Mouse (Mus musculus) adrenal gland, adult (tissue): ENCODE results near the gene ccdc198.
"Not testable (repeated sequence)": the region's sequence is repeated elsewhere in the genome, so short reads cannot be mapped to it uniquely, and the experiment has no call there.

Experiments used
- DNase-seq, 2 experiments: peaks; one replicate each; pipeline ENCODE4 v3.0.0; 2022 to 2023; ENCODE audit warnings: low spot score in 1 of 2; ENCODE audit not compliant: inconsistent age in 2 of 2

Gene ccdc198

DNA sequence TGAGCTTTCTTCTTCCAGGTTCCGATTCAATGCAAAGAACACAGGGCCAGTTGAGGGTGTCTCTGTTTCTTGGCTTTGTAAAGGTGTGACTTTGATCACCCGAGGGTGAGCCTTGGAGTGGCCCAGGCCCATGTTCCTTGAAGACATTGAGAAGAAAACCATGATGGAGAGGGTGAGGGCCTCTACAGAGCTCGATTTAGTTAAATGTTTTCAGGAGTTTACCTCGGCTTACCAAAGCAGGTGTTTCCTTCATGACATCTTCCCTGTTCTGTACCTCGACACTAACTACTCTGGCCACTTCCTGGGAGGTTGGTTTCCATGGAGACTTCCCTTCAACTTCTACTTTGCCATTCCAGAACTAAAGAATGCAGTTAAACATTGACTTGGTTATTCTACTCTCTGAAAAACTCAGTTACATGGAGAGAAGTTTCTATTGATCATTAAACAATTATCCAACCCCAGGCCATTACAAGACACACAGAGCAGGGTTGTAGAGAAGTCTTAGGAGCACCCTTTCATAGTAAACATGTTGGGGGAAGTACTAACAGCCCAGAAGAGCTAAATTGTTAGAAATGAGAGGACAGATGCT, at the start of gene ccdc198:
Gene ccdc198 (minus strand): TSS at position 349 of the 589 bp plus-strand sequence.
- no peak for DNase-seq

GRCm38 (mm10) chr14:49293802-49294449, 48.7 kb upstream of the ccdc198 start:
- DNase-seq: no peak

DNA sequence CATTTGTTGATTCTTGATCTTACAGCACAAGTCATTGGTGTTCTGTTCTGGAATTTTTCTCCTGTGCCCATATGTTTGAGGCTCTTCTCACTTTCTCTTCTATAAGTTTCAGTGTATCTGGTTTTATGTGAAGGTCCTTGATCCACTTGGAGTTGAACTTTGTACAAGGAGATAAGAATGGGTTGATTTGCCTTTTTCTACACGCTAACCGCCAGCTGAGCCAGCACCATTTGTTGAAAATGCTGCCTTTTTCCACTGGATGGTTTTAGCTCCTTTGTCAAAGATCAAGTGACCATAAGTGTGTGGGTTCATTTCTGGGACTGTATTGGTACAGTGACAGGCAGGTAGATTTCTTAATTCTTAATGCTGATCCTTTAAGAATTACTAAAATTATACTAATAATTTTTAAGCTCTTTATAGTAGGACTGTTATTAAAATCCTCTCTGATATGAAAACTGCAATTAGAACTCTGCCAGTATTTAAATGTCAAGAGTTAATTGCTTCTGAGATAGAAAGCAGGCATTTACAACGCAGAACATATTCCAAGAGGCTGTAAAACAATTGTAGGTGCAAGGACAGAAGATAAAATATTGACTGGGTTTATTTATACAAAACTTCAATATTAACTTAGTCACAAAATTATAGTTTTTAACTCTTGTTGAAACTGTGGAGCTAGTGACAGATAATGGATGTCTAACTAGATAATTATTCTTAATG, 44.9 kb upstream of the ccdc198 start:
- no peak for DNase-seq

DNA sequence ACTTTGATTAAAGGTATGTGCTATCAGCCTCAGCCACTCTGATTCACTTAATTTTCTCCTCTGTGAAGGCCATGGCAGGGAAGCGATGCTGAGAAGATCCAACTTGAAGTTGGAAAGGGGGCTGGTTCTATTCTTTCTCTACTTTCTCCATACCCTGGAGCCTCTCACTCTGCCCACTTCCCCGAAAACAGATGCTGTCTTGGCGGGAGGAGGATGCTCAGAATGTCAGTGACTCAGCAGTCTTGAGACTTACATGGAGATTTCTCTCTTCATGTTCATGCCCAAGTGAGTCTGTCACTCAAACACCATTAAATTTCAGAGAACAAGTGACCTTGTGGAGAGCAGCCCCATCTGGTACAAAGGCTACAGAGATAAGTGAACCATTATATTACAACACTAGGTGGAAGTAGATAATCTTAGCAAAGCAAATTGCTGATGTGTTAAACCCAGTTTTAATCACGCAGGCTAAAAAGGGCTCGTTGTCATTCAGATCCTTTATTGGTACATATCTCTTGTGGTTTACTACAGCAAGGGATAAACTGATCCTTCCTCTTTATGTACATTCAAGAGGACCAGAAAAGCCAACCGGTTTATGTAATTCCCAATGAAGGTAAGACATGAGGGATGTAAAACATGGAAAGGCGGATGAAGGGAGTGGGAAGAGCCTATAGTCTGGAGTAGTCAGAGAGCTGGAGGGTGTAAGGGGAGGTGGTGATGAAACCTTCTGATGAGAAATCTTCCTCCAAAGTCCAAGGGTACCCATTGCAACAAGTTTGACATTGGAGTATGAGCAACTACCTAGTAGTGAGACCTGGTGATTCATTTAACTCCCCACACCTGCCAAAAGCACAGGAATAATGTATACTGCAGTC, 38.7 kb upstream of the ccdc198 start:
- DNase-seq: peak in 1 of 2 experiments; percentile 25

DNA sequence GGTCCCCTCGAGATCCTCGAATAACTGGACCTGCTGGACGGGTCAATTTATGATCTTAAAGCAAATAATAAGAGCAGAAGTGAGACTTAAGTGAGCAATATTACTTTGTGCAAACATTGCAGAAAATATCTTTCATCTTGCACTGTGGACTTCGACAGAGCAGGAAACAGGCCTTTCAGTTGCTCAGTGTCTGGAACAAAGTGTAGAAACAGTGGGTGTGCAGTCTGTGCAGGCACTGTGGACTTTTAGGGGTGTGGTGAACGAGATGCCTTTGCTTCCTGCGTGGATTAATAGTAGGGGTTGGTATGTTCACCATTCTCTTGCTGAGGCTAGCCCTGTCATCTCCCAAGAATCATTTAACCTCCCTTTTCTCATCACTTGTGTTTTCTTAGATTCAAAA, 33.6 kb upstream of the ccdc198 start:
- DNase-seq: no peak

DNA sequence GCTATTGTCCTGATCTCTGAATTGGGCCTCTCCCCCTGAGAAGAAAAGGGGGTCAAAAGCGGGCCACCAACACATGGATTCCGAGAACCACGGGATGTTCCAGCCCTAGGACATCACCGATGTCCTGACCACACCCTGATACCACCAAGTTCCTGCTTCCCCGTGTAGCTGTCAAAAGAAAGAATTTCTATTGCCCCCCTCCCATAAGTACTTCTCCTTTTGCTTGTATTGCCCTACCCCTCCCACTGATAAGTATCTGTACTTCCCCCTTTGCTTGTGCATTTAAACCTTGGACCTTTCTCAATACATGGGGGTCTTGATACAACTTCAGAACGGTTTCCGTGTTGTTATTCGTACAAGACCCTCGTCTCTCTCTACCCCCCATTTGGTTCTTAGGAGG, 33.2 kb upstream of the ccdc198 start:
- DNase-seq: not testable (repeated sequence)

DNA sequence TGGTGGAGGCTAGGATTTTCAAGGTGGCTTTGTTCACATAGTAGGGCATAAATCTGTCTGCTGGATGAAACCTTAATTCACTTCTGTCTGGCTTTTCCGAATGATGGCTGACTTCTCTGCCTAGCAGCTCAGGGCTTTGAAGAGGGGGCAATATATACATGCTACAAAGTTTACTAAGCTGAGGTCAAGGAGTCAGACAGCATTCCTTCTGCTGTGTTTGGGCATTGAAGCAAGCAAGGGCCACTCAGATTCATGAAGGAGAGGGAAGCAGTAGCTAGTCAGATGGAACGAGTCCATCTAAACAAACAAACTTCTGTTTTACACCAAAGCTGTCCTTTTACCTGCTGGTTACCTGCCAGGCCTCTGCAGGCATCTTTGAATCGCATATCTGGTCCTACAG, 32.4 kb upstream of the ccdc198 start:
- DNase-seq: no peak

- DNase-seq: no peak
Measured at GRCm38 (mm10) chr14:49275376-49275775, 30.1 kb upstream of the ccdc198 start.

GRCm38 (mm10) chr14:49265286-49266002, 20.2 kb upstream of the ccdc198 start:
- DNase-seq: no peak

- DNase-seq: no peak
Measured at GRCm38 (mm10) chr14:49241522-49241921, 3.8 kb downstream of the ccdc198 start.

- DNase-seq: peak; percentile 56 to 83
Measured at GRCm38 (mm10) chr14:49238206-49238605, 7.1 kb downstream of the ccdc198 start.

- peak; percentile 7 to 68 for DNase-seq
Measured at GRCm38 (mm10) chr14:49234788-49235515, 10.3 kb downstream of the ccdc198 start.

DNA sequence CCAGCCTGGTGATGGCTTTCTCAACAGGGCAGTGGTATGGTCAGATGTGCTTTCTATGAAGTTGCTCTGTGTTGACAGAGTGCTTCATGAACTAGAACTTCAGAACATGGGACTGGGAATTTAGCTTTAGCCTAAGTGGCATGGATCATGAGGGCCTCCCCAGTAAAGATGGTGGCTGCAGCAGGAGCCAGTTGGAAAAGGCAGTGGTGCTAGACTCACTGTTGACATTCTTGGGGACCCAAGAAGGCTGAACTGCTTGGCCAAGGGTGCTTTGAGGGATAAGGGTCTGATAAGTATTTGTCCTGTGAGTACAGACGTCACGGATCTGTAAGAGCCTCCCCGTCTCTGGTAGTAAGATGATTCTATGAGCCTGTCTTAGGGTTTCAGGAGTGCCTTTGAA, 13.4 kb downstream of the ccdc198 start:
- no peak for DNase-seq

DNA sequence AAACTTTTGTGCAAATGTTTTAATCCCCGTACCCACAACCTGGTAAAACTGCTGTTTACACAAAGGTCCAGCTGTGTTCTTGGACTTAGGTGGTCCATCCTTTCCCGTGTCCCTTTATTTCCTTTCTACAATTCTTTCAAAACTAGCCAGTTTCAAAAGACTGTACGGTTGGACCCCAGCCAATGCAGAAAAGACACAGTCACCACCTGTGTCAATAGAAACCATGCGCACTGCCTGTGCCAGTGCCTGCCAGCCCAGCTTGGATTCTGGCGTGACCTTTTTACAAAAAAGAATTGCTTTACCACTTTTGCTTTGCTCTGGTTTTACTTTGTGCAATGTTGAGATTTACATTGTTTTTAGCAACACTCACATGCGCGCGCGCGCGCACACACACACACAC, 18.3 kb downstream of the ccdc198 start:
- DNase-seq: peak in 1 of 2 experiments; percentile 38

- no peak for DNase-seq
Measured at GRCm38 (mm10) chr14:49226471-49226870, 18.8 kb downstream of the ccdc198 start.

DNA sequence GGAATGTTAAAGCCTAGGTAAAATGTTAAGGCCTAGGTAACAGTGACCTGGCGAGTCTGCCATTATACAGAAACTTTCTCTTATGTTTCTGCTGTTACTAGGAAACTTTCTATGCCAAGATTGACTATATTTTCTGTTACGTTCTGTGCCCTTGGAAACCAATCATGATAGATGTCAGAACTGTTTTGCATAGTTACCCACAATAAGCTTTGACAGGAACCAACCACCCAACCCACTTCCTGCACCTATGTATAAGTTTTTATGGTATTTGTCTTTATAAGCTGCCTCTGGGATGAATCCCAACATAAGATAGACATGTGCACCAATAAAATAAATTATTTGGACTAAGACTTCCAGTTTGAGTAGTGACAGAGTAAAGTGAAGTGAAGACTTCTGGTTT, 23.5 kb downstream of the ccdc198 start:
- no peak for DNase-seq

GRCm38 (mm10) chr14:49219466-49220022, 25.7 kb downstream of the ccdc198 start:
- not testable (repeated sequence) for DNase-seq

- DNase-seq: no peak
Measured at GRCm38 (mm10) chr14:49218677-49219076, 26.6 kb downstream of the ccdc198 start.

GRCm38 (mm10) chr14:49210215-49210614, 35.1 kb downstream of the ccdc198 start:
- not testable (repeated sequence) for DNase-seq
